Mouse (Mus musculus): ENCODE data around the gene Nsun7. TPM values are rescaled to one million over a fixed set of nuclear protein-coding genes. Genes with fewer than 3 reads are reported as not detected.

Nsun7 gene
- polyA plus RNA-seq, 1 experiment from 2014 or later, result 1.2 TPM

GRCm38 (mm10) chr5:66330806-66331205 lies 71.1 kb downstream of the Nsun7 start:
- DNase-seq (ENCODE audit: low spot score) (no peak), ATAC-seq (ENCODE audit: low FRiP score) (no peak)
- Histone ChIP-seq H3K4me1 (replicated peaks; ENCODE audit: control insufficient read depth, insufficient read depth, low read length) (no peaks in the 10 kb centered on the region; the same call in 1 of the 2 replicates), H3K27ac (ENCODE audit: low read depth, low read length) (no peak overlapping the region), H3K27me3 (ENCODE audit: control insufficient read depth, insufficient read depth, low read length) (no peaks in the 10 kb centered on the region), H3K9me3 (ENCODE audit: control insufficient read depth, low read length) (no peaks in the 10 kb centered on the region), H3K4me2 (replicated peaks; ENCODE audit: low read depth, low read length) (no peak overlapping the region), H3K9ac (ENCODE audit: low read depth, low read length) (no peak overlapping the region), H3K4me3 (ENCODE audit: low read depth, low read length) (no peak overlapping the region), H3K36me3 (ENCODE audit: control insufficient read depth, insufficient read depth, low read length) (no peaks in the 10 kb centered on the region)
- 93% methylated on average over 6 of the region's 6 CpGs for WGBS

GRCm38 (mm10) chr5:66337025-66337968 lies 77.6 kb downstream of the Nsun7 start:
- DNase-seq (ENCODE audit: low spot score) (peak; percentile 70), ATAC-seq (ENCODE audit: low FRiP score) (peak; percentile 79)
- no peak overlapping the region; the same call in 1 of the 2 replicates for H3K27ac ChIP-seq (ENCODE audit: low read depth, low read length)
- no peaks in the 10 kb centered on the region for H3K36me3 ChIP-seq (ENCODE audit: control insufficient read depth, insufficient read depth, low read length)
- H3K4me2 ChIP-seq (replicated peaks; ENCODE audit: low read depth, low read length), result peak overlapping the region; percentile 78
- peak overlapping the region; percentile 46 for H3K9ac ChIP-seq (ENCODE audit: low read depth, low read length)
- no peaks in the 10 kb centered on the region for H3K9me3 ChIP-seq (ENCODE audit: control insufficient read depth, low read length)
- H3K4me3 ChIP-seq (ENCODE audit: low read depth, low read length), result peak overlapping the region; percentile 41
- peaks cover 3% of the 10 kb centered on the region; the same call in 1 of the 2 replicates for H3K4me1 ChIP-seq (replicated peaks; ENCODE audit: control insufficient read depth, insufficient read depth, low read length)
- 5% methylated on average over 38 of the region's 38 CpGs for WGBS
- H3K27me3 ChIP-seq (ENCODE audit: control insufficient read depth, insufficient read depth, low read length), result no peaks in the 10 kb centered on the region

GRCm38 (mm10) chr5:66337969-66338345 lies 78.3 kb downstream of the Nsun7 start:
- DNase-seq (ENCODE audit: low spot score) (no peak), ATAC-seq (ENCODE audit: low FRiP score) (peak; percentile 58)
- H3K36me3 ChIP-seq (ENCODE audit: control insufficient read depth, insufficient read depth, low read length), result no peaks in the 10 kb centered on the region
- no peak overlapping the region; the same call in 1 of the 2 replicates for H3K9ac ChIP-seq (ENCODE audit: low read depth, low read length)
- H3K4me2 ChIP-seq (replicated peaks; ENCODE audit: low read depth, low read length), result peak overlapping the region; percentile 78
- peak overlapping the region; percentile 41 for H3K4me3 ChIP-seq (ENCODE audit: low read depth, low read length)
- peaks cover 3% of the 10 kb centered on the region; the same call in 1 of the 2 replicates for H3K4me1 ChIP-seq (replicated peaks; ENCODE audit: control insufficient read depth, insufficient read depth, low read length)
- 34% methylated on average over 6 of the region's 6 CpGs for WGBS
- no peaks in the 10 kb centered on the region for H3K27me3 ChIP-seq (ENCODE audit: control insufficient read depth, insufficient read depth, low read length)
- H3K27ac ChIP-seq (ENCODE audit: low read depth, low read length), result no peak overlapping the region
- no peaks in the 10 kb centered on the region for H3K9me3 ChIP-seq (ENCODE audit: control insufficient read depth, low read length)

- no peak overlapping the region for H3K4me2 ChIP-seq (replicated peaks; ENCODE audit: low read depth, low read length)
Measured at GRCm38 (mm10) chr5:66338583-66338982, 78.9 kb downstream of the Nsun7 start.

GRCm38 (mm10) chr5:66340356-66341102 lies 80.8 kb downstream of the Nsun7 start:
- H3K27ac ChIP-seq (ENCODE audit: low read depth, low read length), result no peak overlapping the region
- peaks cover 3% of the 10 kb centered on the region; the same call in 1 of the 2 replicates for H3K4me1 ChIP-seq (replicated peaks; ENCODE audit: control insufficient read depth, insufficient read depth, low read length)
- ATAC-seq (ENCODE audit: low FRiP score) (no peak), DNase-seq (ENCODE audit: low spot score) (no peak)
- no peak overlapping the region for H3K4me3 ChIP-seq (ENCODE audit: low read depth, low read length)
- no peaks in the 10 kb centered on the region for H3K9me3 ChIP-seq (ENCODE audit: control insufficient read depth, low read length)
- no peak overlapping the region for H3K4me2 ChIP-seq (replicated peaks; ENCODE audit: low read depth, low read length)
- no peaks in the 10 kb centered on the region for H3K27me3 ChIP-seq (ENCODE audit: control insufficient read depth, insufficient read depth, low read length)
- H3K36me3 ChIP-seq (ENCODE audit: control insufficient read depth, insufficient read depth, low read length), result no peaks in the 10 kb centered on the region
- 83% methylated on average over 17 of the region's 17 CpGs for WGBS
- no peak overlapping the region for H3K9ac ChIP-seq (ENCODE audit: low read depth, low read length)

More at GRCm38 (mm10) chr5:66338583-66338982, 78.9 kb downstream of the Nsun7 start:
- 31% methylated on average over 7 of the region's 7 CpGs for WGBS
- ATAC-seq (ENCODE audit: low FRiP score), result no peak
- peak; percentile 79 for DNase-seq (ENCODE audit: low spot score)
- Histone ChIP-seq H3K4me3 (ENCODE audit: low read depth, low read length) (no peak overlapping the region), H3K27me3 (ENCODE audit: control insufficient read depth, insufficient read depth, low read length) (no peaks in the 10 kb centered on the region), H3K9me3 (ENCODE audit: control insufficient read depth, low read length) (no peaks in the 10 kb centered on the region), H3K4me1 (replicated peaks; ENCODE audit: control insufficient read depth, insufficient read depth, low read length) (peaks cover 3% of the 10 kb centered on the region; the same call in 1 of the 2 replicates), H3K9ac (ENCODE audit: low read depth, low read length) (no peak overlapping the region), H3K27ac (ENCODE audit: low read depth, low read length) (no peak overlapping the region), H3K36me3 (ENCODE audit: control insufficient read depth, insufficient read depth, low read length) (no peaks in the 10 kb centered on the region)

- H3K36me3 ChIP-seq (ENCODE audit: control insufficient read depth, insufficient read depth, low read length), result no peaks in the 10 kb centered on the region
- H3K27me3 ChIP-seq (ENCODE audit: control insufficient read depth, insufficient read depth, low read length), result no peaks in the 10 kb centered on the region
- no peak overlapping the region for H3K4me2 ChIP-seq (replicated peaks; ENCODE audit: low read depth, low read length)
- 42% methylated on average over 10 of the region's 10 CpGs for WGBS
- H3K9ac ChIP-seq (ENCODE audit: low read depth, low read length), result no peak overlapping the region
- no peak for DNase-seq (ENCODE audit: low spot score)
- no peak overlapping the region for H3K4me3 ChIP-seq (ENCODE audit: low read depth, low read length)
- no peak for ATAC-seq (ENCODE audit: low FRiP score)
- H3K27ac ChIP-seq (ENCODE audit: low read depth, low read length), result no peak overlapping the region
- H3K9me3 ChIP-seq (ENCODE audit: control insufficient read depth, low read length), result no peaks in the 10 kb centered on the region
- peaks cover 3% of the 10 kb centered on the region; the same call in 1 of the 2 replicates for H3K4me1 ChIP-seq (replicated peaks; ENCODE audit: control insufficient read depth, insufficient read depth, low read length)
Measured at GRCm38 (mm10) chr5:66341848-66342247, 82.2 kb downstream of the Nsun7 start.

GRCm38 (mm10) chr5:66342285-66342684 lies 82.6 kb downstream of the Nsun7 start:
- Histone ChIP-seq H3K4me2 (replicated peaks; ENCODE audit: low read depth, low read length) (no peak overlapping the region), H3K27me3 (ENCODE audit: control insufficient read depth, insufficient read depth, low read length) (no peaks in the 10 kb centered on the region), H3K9ac (ENCODE audit: low read depth, low read length) (no peak overlapping the region), H3K4me1 (replicated peaks; ENCODE audit: control insufficient read depth, insufficient read depth, low read length) (peaks cover 3% of the 10 kb centered on the region; the same call in 1 of the 2 replicates), H3K27ac (ENCODE audit: low read depth, low read length) (no peak overlapping the region), H3K4me3 (ENCODE audit: low read depth, low read length) (no peak overlapping the region), H3K36me3 (ENCODE audit: control insufficient read depth, insufficient read depth, low read length) (no peaks in the 10 kb centered on the region), H3K9me3 (ENCODE audit: control insufficient read depth, low read length) (no peaks in the 10 kb centered on the region)
- ATAC-seq (ENCODE audit: low FRiP score) (no peak), DNase-seq (ENCODE audit: low spot score) (no peak)
- 70% methylated on average over 9 of the region's 9 CpGs for WGBS

GRCm38 (mm10) chr5:66344182-66344581 lies 84.5 kb downstream of the Nsun7 start:
- Histone ChIP-seq H3K27ac (ENCODE audit: low read depth, low read length) (no peak overlapping the region), H3K4me2 (replicated peaks; ENCODE audit: low read depth, low read length) (no peak overlapping the region), H3K9ac (ENCODE audit: low read depth, low read length) (no peak overlapping the region), H3K36me3 (ENCODE audit: control insufficient read depth, insufficient read depth, low read length) (no peaks in the 10 kb centered on the region), H3K9me3 (ENCODE audit: control insufficient read depth, low read length) (no peaks in the 10 kb centered on the region), H3K4me1 (replicated peaks; ENCODE audit: control insufficient read depth, insufficient read depth, low read length) (no peaks in the 10 kb centered on the region), H3K27me3 (ENCODE audit: control insufficient read depth, insufficient read depth, low read length) (no peaks in the 10 kb centered on the region), H3K4me3 (ENCODE audit: low read depth, low read length) (no peak overlapping the region)
- DNase-seq (ENCODE audit: low spot score) (no peak), ATAC-seq (ENCODE audit: low FRiP score) (no peak)
- 70% methylated on average over 2 of the region's 2 CpGs for WGBS
